Mouse (Mus musculus) urinary bladder, postnatal 14 days (tissue): ENCODE data around the gene Lrrtm3.

Source experiments
- DNase-seq: peaks from one replicate; pipeline ENCODE4 v3.0.0; 2021; ENCODE audit warnings: low spot score

Lrrtm3 gene

GRCm38 (mm10) chr10:64041218-64041617 lies 48.9 kb downstream of the Lrrtm3 start:
- DNase-seq, result no peak

- no peak for DNase-seq
Observed at GRCm38 (mm10) chr10:64039760-64040535, 50.1 kb downstream of the Lrrtm3 start.

- no peak for DNase-seq
Observed at GRCm38 (mm10) chr10:64030901-64031300, 59.2 kb downstream of the Lrrtm3 start.

DNA sequence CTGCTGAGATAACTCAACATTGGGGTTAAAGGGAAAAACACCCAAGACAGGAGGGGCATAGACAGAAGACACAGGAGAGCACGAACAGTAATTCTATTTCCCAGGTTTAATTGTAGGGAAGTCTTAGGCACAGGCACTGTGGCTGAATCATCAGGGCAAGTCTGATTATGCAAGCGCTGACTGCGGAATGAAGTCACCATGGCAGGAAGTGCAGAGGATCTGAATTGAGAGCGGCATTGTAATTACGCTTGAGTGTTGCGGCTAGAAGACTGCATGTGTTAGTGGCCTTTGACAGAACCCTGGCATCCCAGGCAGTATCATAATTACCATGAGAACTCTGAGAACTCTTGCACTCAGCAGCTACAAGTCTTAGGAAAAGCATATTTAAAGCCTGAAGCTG lies 66.7 kb downstream of the Lrrtm3 start:
- no peak for DNase-seq

DNA sequence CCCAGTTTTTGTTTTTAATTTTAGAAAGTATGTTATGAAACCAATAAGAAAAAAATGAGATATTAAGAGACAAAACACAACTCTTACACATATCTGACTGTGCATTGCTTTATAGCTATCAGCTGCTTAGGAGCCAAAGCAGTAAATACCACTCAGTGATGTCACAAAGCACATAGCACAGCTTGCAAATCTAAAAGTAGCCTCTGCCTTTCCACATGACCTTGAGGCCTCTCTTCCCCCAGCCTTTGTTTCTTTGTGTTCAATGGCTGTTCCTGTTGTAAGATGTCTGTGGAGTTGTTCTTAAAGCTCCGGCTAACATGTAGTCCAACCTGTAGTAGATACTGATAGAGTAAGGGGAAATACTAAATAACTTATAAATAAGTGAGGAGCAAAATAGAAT lies 69.7 kb downstream of the Lrrtm3 start:
- DNase-seq, result no peak

DNA sequence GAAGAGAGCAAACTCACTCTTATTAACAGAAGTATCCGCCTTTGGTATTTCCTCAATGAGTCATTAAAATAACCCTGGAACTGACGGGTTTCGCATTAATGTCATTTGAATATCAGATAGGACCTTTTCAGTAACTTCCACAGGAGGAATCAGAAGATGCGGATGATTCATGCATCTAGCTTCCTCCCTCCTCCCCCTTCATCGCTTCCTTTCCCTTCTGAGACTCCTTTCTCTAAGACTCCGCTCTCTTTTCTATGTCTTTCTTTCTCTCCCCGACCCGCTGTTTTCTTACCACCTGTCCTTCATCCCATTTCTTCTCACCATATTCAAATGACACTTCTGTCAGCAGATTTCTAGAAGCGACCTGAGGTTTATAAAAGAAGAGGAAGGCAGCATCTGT lies 88.1 kb downstream of the Lrrtm3 start:
- no peak for DNase-seq

DNA sequence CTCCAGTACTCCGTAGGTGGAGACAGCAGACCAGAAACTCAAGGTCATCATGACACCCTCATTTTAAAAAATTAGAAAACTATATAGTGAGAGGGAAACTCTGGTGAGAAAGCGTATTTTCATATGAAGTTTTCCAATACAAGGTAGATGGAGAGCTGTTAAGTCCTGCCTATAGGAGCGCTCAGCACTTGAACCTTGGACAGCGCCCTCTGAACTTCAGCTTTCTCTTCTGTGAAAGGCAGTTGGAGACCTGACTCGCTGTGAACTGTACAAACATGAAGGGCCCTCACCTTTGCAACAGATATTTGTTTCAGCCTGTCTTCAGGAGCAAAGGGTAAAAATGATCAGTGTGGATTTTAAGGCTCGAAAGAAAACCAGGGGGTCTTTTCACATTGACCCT lies 88.5 kb downstream of the Lrrtm3 start:
- DNase-seq, result no peak

DNA sequence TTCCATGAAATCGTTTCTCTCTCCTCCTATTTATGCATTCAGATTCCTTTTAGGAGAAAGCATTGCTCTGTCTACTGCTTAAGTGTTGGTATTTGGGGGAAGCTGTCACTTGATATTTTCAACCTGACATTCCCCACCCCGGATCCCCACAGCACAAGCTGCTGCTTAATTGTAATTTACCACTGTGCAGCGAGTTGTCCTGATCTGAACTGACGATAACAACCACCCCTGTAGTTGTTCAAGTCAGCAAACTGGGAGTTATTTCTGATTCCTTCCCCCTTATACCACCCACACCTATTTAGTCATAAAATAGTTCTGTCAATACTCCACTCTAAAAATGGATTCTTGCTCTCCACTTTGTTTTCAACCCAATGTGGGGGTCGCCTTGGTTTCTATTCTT lies 95.8 kb downstream of the Lrrtm3 start:
- no peak for DNase-seq

DNA sequence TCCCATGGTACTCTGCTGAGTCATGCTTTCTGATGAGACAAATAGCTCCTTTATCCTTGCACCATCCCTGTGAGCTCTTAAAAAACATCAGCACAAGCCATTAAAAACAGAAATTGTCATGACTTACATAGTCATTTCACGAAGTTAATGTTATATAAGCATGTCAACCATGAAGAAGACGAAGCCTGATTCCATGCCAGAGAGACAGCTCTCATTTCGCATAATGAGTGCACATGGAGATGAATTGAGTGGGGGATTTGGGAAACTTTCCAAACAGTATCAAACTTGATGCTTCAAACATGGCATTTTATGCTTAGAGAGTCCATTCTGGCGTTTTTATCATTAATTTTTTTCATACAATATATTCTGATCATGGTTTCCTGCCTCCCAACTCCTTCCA lies 104.5 kb downstream of the Lrrtm3 start:
- no peak for DNase-seq

DNA sequence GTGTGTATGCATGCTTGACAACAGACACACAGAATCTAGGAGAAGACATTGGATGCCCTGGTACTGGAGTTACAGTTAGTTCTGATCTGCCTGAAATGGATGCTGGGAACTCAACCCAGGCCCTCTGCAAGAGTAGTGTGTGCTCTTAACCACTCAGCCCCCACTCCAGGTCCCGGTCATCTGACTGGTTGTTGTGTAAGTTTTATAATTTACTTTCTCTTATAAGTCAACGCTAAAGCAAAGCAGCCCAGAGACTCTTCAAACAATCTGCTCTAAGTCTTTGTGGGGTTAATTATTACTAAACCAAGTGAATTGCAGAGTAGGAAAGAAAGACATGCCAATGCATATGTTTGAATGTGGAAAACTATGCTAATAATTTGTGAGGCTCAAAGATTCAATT lies 110.7 kb downstream of the Lrrtm3 start:
- DNase-seq, result no peak

DNA sequence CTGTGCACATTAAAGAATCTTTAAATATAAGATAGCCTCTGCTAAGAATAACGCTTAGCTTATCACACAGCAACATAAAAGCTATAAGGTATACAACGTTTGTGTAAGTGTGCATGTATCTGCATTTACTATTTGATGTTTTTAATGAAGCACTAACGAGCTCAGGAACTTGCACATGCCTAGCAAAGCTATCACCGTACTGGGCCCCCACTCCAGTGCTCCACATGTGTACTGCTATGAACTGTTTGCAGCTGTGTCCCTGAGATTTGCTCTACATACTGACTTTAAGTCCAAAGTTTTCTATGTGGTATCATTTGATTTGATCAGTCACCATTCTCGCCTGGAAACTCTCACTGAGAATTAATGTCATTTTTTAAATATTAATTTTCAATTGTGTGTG lies 111.1 kb downstream of the Lrrtm3 start:
- no peak for DNase-seq

GRCm38 (mm10) chr10:63978535-63978934 lies 111.5 kb downstream of the Lrrtm3 start:
- no peak for DNase-seq

DNA sequence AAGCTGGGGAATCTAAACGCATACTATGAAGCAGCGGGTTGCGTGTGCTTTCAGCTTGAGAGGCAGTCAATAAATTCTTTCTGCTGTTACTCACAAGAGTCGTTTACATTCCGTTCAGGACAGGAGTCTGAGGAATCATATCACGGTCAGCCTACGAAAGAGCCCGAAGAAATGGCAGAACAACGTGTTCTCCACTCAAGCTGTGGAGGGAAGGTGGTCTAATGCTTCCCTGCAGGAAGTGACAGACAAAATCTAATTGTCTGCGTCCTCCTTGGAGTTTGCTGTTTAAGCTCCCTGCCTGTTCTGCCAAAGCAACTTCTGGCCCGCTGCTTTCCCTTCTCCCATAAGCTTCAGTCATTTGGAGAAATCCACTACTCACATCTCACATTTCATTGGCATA lies 112.0 kb downstream of the Lrrtm3 start:
- DNase-seq, result no peak

DNA sequence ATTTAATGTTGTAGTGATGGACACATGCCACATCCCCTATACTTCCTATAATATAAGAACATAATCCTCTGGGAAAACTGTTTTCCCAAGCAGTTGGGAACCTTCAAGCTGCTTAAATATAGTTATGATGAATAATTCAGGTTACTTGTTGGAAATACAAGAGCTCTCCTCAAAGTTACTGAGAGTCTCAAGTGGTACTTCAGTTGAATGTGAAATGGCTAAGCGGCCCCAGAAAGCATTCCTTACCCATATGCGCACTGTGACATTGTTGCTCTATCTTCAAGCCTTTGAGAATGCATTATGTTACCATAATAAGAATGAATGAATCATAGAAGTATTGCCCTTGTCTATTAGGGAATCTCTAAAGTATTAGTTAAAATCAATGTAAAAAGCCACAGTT lies 117.8 kb downstream of the Lrrtm3 start:
- DNase-seq, result no peak

DNA sequence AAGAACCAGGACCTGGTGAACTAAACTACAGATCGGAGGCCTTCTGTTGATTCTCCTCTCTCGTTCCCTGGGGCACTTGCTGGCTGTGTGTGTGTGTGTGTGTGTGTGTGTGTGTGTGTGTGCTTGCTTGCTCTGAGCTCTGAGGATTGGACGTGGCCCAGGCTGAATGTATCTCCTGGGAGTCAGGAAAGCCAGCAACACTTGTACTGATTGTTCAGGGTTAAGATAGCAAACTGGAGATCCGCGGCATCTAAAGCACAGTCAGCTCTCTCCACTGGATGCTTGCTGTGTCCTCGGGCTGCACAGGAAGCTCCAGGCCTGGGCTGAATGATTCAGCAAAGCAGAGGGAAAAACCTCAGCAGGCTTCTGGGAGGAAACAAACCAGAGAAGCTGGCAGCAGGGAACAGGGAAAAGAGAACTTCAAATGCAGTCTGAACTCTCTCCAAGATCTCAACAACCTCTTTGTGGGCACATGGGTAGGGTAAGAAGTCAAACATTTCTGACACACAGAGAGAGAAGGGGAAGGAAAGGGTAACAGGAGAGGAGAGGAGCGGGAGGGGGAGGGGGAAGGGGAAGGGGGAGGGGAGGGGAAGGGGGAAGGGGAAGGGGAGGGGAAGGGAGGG lies 135.7 kb downstream of the Lrrtm3 start:
- DNase-seq, result no peak

DNA sequence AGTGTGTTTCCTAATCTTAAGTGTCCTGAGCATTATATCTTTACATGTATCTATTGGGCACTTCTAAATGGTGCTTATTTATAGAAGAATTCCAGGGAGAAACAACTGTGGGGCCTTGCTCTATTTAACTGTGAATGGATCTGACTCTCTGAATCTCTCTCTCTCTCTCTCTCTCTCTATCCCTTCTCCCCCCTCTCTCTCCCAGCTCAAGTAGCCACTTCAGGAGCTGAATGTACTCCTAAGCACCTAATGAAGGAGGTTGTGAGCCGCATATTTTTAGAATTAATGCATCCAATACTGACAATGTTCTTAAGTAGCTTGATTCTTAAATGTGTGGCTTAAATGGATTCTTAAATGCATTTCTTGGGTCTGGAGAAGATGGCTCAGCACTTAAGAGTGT lies 138.6 kb downstream of the Lrrtm3 start:
- no peak for DNase-seq

DNA sequence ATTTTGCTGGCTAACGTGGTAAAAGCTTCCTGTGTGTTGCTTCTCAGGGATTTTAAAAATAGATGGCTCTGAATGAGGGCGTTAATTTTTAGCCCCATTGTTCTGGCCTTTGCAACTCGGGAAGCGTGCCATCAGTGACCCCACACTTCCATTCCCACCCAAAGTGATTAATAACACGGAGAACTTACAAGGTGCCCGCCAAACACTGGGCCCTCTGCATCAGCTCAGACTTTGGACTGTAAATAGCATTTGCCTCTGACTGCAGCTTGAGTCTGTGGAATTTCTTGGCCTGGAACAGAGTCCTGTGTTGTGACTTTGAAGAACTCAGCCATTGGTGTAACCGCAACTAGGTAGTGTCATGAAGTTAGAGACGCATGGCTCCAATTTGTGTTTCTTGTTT lies 139.2 kb downstream of the Lrrtm3 start:
- DNase-seq, result no peak

GRCm38 (mm10) chr10:63947266-63947665 lies 142.8 kb downstream of the Lrrtm3 start:
- DNase-seq, result no peak

- DNase-seq, result no peak
Observed at GRCm38 (mm10) chr10:63945534-63945933, 144.5 kb downstream of the Lrrtm3 start.

- DNase-seq, result no peak
Observed at GRCm38 (mm10) chr10:63933946-63934345, 156.1 kb downstream of the Lrrtm3 start.

DNA sequence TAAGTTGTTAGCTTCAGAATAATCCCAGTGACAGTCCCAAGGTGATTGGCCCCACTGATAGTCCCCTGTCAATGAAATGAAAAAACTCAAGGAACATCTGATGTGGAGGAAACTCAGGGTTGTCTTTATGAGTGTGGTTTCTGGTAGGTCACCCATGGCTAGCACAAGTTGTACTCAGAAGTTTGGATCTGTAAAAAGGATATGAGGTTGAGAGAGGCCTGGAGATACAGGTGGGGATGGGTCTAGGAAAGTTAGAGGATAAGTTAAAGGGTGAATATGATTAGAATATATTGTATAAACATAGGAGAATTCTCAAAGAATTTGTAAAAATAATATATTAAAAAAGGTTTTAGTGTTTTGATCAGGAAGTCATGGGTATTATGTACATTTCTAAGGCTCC lies 162.7 kb downstream of the Lrrtm3 start, which contains the start of gene Gm10118:
Gene Gm10118, minus strand, starts transcription at position 101 of the 400 bp plus-strand sequence.
- no peak for DNase-seq

DNA sequence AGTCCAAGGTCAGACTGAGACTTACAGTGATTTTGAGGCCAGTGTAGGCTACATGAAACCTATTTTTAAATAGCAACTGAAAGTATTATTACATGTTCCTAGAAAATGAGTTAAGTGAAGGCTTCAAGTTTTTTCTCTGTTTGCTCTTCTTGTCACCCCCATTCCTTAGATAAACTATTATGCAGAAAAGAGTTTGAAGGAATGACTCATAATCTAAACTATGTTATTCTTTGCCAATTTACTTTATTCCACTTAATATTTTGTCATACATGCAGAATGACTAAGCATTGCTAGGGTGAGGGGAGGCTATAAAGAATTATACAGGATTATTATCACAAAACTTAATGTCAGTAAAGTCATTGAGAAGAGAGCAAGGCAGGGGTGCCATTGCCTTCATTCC lies 181.2 kb downstream of the Lrrtm3 start:
- no peak for DNase-seq

DNA sequence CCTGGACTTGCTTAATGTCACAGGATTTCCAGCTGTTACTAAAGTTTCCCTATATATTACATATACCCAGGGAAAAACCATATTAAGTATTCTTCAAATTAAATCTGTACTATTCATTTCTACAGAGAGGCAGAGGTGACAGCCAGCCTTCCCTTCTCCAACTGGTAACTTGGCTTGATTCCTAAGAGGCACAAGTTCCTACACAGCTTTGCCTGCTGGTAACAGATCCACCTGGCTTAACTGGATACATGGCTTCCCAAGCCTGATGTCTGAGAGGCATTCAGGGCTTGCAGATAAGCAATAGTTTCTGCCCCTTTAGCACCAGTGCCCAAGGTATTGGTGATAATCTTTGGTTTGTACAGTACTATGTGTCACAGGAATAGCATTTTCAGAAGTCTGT lies 190.2 kb downstream of the Lrrtm3 start:
- no peak for DNase-seq

GRCm38 (mm10) chr10:63894612-63895011 lies 195.5 kb downstream of the Lrrtm3 start:
- DNase-seq, result no peak
